Mouse (Mus musculus): ENCODE data around the gene Nhlh1. TPM values are rescaled to one million over a fixed set of nuclear protein-coding genes. Genes with fewer than 3 reads are reported as not detected.

Nhlh1 gene
- total RNA-seq, 2 experiments from 2014 or later: not detected

- no peak for DNase-seq (ENCODE audit: low spot score)
- intact Hi-C loops (cut with DNase I): no loop called here
Observed at GRCm38 (mm10) chr1:172018336-172019311, 38.7 kb downstream of the Nhlh1 start.

GRCm38 (mm10) chr1:172017517-172018070 is 39.8 kb downstream of the Nhlh1 start:
- DNase-seq (ENCODE audit: low spot score): no peak
- intact Hi-C loops (cut with DNase I): no loop called here

GRCm38 (mm10) chr1:172016660-172017516 is 40.5 kb downstream of the Nhlh1 start:
- intact Hi-C loops (cut with DNase I): no loop called here
- no peak for DNase-seq (ENCODE audit: low spot score)

- no peak for DNase-seq (ENCODE audit: low spot score)
- intact Hi-C loops (cut with DNase I): no loop called here
Observed at GRCm38 (mm10) chr1:172016031-172016430, 41.3 kb downstream of the Nhlh1 start.

- intact Hi-C loops (cut with DNase I): no loop called here
Observed at GRCm38 (mm10) chr1:172015312-172015939, 41.9 kb downstream of the Nhlh1 start.

GRCm38 (mm10) chr1:172014771-172015170 is 42.6 kb downstream of the Nhlh1 start:
- intact Hi-C loops (cut with DNase I): no loop called here
- no peak for DNase-seq (ENCODE audit: low spot score)

More at GRCm38 (mm10) chr1:172015312-172015939, 41.9 kb downstream of the Nhlh1 start:
- no peak for DNase-seq (ENCODE audit: low spot score)

- no peak for DNase-seq (ENCODE audit: low spot score)
- intact Hi-C loops (cut with DNase I): no loop called here
Observed at GRCm38 (mm10) chr1:172012030-172012429, 45.3 kb downstream of the Nhlh1 start.

GRCm38 (mm10) chr1:172010042-172010824 is 47.1 kb downstream of the Nhlh1 start:
- DNase-seq (ENCODE audit: low spot score): no peak
- intact Hi-C loops (cut with DNase I): no loop called here

- DNase-seq (ENCODE audit: low spot score): no peak
- intact Hi-C loops (cut with DNase I): no loop called here
Observed at GRCm38 (mm10) chr1:172009406-172009805, 48.0 kb downstream of the Nhlh1 start.

GRCm38 (mm10) chr1:172008351-172008750 is 49.0 kb downstream of the Nhlh1 start:
- intact Hi-C loops (cut with DNase I): no loop called here
- no peak for DNase-seq (ENCODE audit: low spot score)

GRCm38 (mm10) chr1:172007761-172008160 is 49.6 kb downstream of the Nhlh1 start:
- no peak for DNase-seq (ENCODE audit: low spot score)
- intact Hi-C loops (cut with DNase I): no loop called here

Other genes with a start within 250 kb of the Nhlh1 start
- gene Cd84, start 217.9 kb downstream of the Nhlh1 start, total RNA-seq (2021): 1 to 10 TPM; 1.5 to 2.4 TPM
- gene Gm10521, start 161.9 kb downstream of the Nhlh1 start, total RNA-seq (2021): under 1 TPM; 0.08 to 0.16 TPM
- under 1 TPM in 1 of 2 experiments, not detected in 1; 0.47 TPM for gene Slamf6, start 140.1 kb downstream of the Nhlh1 start, total RNA-seq (2021)
- 1 to 10 TPM; 1.5 to 2.4 TPM for gene Vangl2, start 29.1 kb downstream of the Nhlh1 start, total RNA-seq (2021)
- 100 to 1,000 TPM; 104 to 113 TPM for gene Copa, start 25.0 kb upstream of the Nhlh1 start, total RNA-seq (2021)
- gene Ncstn, start 25.2 kb upstream of the Nhlh1 start, total RNA-seq (2021): 10 to 100 TPM; 42.8 to 44.4 TPM
- 100 to 1,000 TPM; 120 to 122 TPM for gene Pex19, start 69.2 kb upstream of the Nhlh1 start, total RNA-seq (2021)
- gene Dcaf8, start 90.5 kb upstream of the Nhlh1 start, total RNA-seq (2021): 100 to 1,000 TPM; 109 to 114 TPM
- gene Pea15a, start 149.2 kb upstream of the Nhlh1 start, total RNA-seq (2021): 10 to 100 TPM; 65.8 to 70.5 TPM
- 10 to 100 TPM; 12.6 to 18.0 TPM for gene Casq1, start 162.3 kb upstream of the Nhlh1 start, total RNA-seq (2021)
- not detected for gene Atp1a4, start 200.8 kb upstream of the Nhlh1 start, total RNA-seq (2021)
- 10 to 100 TPM in 1 of 2 experiments, 1 to 10 TPM in 1; 9.3 to 15.2 TPM for gene Igsf8, start 204.1 kb upstream of the Nhlh1 start, total RNA-seq (2021)
- 100 to 1,000 TPM; 600 to 610 TPM for gene Atp1a2, start 240.5 kb upstream of the Nhlh1 start, total RNA-seq (2021)

Measured in heart, postnatal 25 days (tissue).